ENCODE assay signal across 10 mouse cellular contexts in the genomic region with DNA sequence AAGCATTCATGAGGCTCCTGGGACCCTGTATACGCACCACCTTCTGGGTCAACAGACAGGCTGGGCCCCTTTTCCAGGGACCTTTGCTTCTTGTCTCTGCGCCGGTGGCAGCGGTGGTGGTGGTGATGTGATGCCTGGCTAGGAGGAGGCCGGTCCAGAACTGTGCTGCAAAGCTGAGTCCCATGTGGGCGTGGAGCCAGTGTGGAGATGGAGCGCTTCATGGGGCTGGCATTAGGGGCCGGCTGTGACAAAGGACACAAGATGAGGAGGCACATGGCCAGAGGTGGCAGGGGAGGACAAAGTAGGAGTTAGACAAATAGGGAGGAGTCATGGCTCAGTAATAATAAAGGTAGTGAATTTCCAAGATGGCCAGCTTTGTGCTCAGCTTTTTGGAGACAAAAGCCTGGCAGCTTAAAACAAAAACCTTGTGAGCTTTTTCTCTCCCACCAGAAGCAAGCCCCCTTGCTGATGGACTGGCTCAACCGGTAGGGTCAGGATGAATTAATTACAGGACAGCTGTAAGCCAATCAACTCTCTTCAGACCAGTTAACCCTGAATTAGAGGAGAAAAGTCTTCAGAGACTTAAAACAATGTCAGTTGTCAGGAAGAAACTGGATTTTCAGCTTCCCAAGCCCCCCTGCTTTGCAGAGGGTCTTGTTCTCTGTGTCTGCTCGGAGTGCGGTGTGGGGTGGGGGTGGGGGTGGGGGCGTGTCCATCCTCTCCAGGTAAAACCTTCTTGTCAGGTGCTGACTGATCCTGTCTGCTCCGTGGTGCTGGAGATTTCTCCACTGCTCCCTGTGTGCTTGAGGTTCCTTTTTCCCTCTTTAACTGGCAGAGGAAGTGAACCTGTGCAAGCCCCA.
DNase-seq lines count a peak whose midpoint lies in the region; ATAC-seq and TF ChIP-seq lines count a peak whose summit lies in the region.
"Had no signal": no experiment of that assay in that cellular context is flagged by ENCODE, and none has a peak within 500 bp of the region (broad histone marks: within the 10 kb centered on the region; RNA-seq: fewer than 3 reads in every experiment).

No protein-coding gene starts in this region.

- H3K9me3 ChIP-seq in embryonic facial prominence, embryonic 10.5 days, result no peaks in the 10 kb centered on the region
- no peaks in the 10 kb centered on the region for H3K9me3 ChIP-seq in hindbrain, embryonic 10.5 days
- no peaks in the 10 kb centered on the region for H3K9me3 ChIP-seq in midbrain, embryonic 12.5 days
- H3K9me3 ChIP-seq: heart, embryonic 13.5 days had no signal

- no peak overlapping the region for H3K4me3 ChIP-seq in kidney, adult 2 months (ENCODE audit: insufficient read depth, low read depth, low read length)
- H3K4me3 ChIP-seq in embryonic facial prominence, embryonic 10.5 days, result peak overlapping the region; percentile 43
- H3K4me3 ChIP-seq in hindbrain, embryonic 10.5 days, result peak overlapping the region; percentile 32
- H3K4me3 ChIP-seq in midbrain, embryonic 12.5 days, result no peak overlapping the region
- H3K4me3 ChIP-seq in gastrocnemius, adult 2 months, result no peak overlapping the region
- H3K4me3 ChIP-seq: heart, embryonic 13.5 days had no signal

- TF ChIP-seq POLR2A in kidney, adult 2 months (IDR thresholded peaks at IDR 0.05; ENCODE audit: low read depth, low read length), result no peak

- no peak overlapping the region for H3K4me2 ChIP-seq in midbrain, embryonic 12.5 days (replicated peaks)

- H3K27me3 ChIP-seq in kidney, adult 2 months (replicated peaks; ENCODE audit: control insufficient read depth, insufficient read depth, low read length), result no peaks in the 10 kb centered on the region
- peaks cover 23% of the 10 kb centered on the region for H3K27me3 ChIP-seq in embryonic facial prominence, embryonic 10.5 days (replicated peaks; ENCODE audit: low read depth, poor library complexity, severe bottlenecking)
- peaks cover 10% of the 10 kb centered on the region; the same call in 1 of the 2 replicates for H3K27me3 ChIP-seq in hindbrain, embryonic 10.5 days (ENCODE audit: insufficient read depth, poor library complexity, severe bottlenecking)
- peaks cover 8% of the 10 kb centered on the region; the same call in 1 of the 2 replicates for H3K27me3 ChIP-seq in midbrain, embryonic 12.5 days

- no peak overlapping the region for H3K9ac ChIP-seq in midbrain, embryonic 12.5 days (replicated peaks)
- H3K9ac ChIP-seq: heart, embryonic 13.5 days had no signal

- DNase-seq in kidney, postnatal 4 days, result peak; percentile 11 to 31
- DNase-seq in kidney, adult 2 months, result no peak
- peak; percentile 50 for DNase-seq in embryonic facial prominence, embryonic 10.5 days (ENCODE audit: low spot score)
- peak; percentile 27 for DNase-seq in hindbrain, embryonic 10.5 days (ENCODE audit: low spot score)
- DNase-seq in gastrocnemius, adult 2 months, result no peak
- no peak for DNase-seq in right cerebral cortex, postnatal 14 days
- no peak for DNase-seq in frontal cortex, postnatal 10 days (ENCODE audit: low spot score in 2 of 2)
- DNase-seq: thymus, postnatal 14 days had no signal

- 32% methylated on average over 13 of the region's 13 CpGs for WGBS in kidney, adult 2 months
- WGBS in embryonic facial prominence, embryonic 10.5 days, result 15% methylated on average over 13 of the region's 13 CpGs
- WGBS in hindbrain, embryonic 10.5 days, result 22% methylated on average over 13 of the region's 13 CpGs
- WGBS in midbrain, embryonic 12.5 days, result 20% methylated on average over 13 of the region's 13 CpGs

- no peaks in the 10 kb centered on the region for H3K4me1 ChIP-seq in kidney, adult 2 months (ENCODE audit: control insufficient read depth, insufficient read depth, low read length)
- peaks cover 20% of the 10 kb centered on the region for H3K4me1 ChIP-seq in embryonic facial prominence, embryonic 10.5 days
- H3K4me1 ChIP-seq in hindbrain, embryonic 10.5 days (replicated peaks), result peaks cover 23% of the 10 kb centered on the region
- H3K4me1 ChIP-seq in midbrain, embryonic 12.5 days, result peaks cover 8% of the 10 kb centered on the region
- H3K4me1 ChIP-seq: heart, embryonic 13.5 days had no signal

- H3K36me3 ChIP-seq in kidney, adult 2 months (ENCODE audit: control insufficient read depth, insufficient read depth, low read length), result no peaks in the 10 kb centered on the region
- H3K36me3 ChIP-seq in embryonic facial prominence, embryonic 10.5 days (replicated peaks), result no peaks in the 10 kb centered on the region
- H3K36me3 ChIP-seq in hindbrain, embryonic 10.5 days, result peaks cover 23% of the 10 kb centered on the region
- H3K36me3 ChIP-seq in midbrain, embryonic 12.5 days, result peaks cover 24% of the 10 kb centered on the region
- H3K36me3 ChIP-seq: heart, embryonic 13.5 days had no signal

- TF ChIP-seq CTCF in kidney, adult 2 months (conservative IDR thresholded peaks at IDR 0.05; ENCODE audit: insufficient read depth, insufficient read length, low read depth, low read length), result no peak
- no peak for TF ChIP-seq CTCF in gastrocnemius, adult 2 months (IDR thresholded peaks at IDR 0.05)

- intact Hi-C loops in gastrocnemius, adult 2 months (cut with DNase I), result no loop called here

- no peak overlapping the region for H3K27ac ChIP-seq in kidney, adult 2 months (ENCODE audit: insufficient read depth, low read depth, low read length)
- H3K27ac ChIP-seq in embryonic facial prominence, embryonic 10.5 days (replicated peaks), result peak overlapping the region; percentile 72
- peak overlapping the region; percentile 75 for H3K27ac ChIP-seq in hindbrain, embryonic 10.5 days
- H3K27ac ChIP-seq in midbrain, embryonic 12.5 days (replicated peaks), result no peak overlapping the region
- no peak overlapping the region for H3K27ac ChIP-seq in gastrocnemius, adult 2 months
- H3K27ac ChIP-seq: heart, embryonic 13.5 days had no signal

- ATAC-seq in midbrain, embryonic 12.5 days (ENCODE audit: low FRiP score, low read depth), result peak; percentile 66; the same call in 1 of the 2 replicates

Comparison
In these comparisons a context has a peak if more than half of its experiments do, and no peak if none do; other contexts are left out.
1. DNase-seq: peak in kidney, postnatal 4 days (2 of 2), embryonic facial prominence, embryonic 10.5 days (single experiment) and hindbrain, embryonic 10.5 days (single experiment); none in kidney, adult 2 months (single experiment), gastrocnemius, adult 2 months (single experiment), right cerebral cortex, postnatal 14 days (single experiment) and frontal cortex, postnatal 10 days (0 of 2).
2. H3K27ac ChIP-seq: peak in embryonic facial prominence, embryonic 10.5 days (single experiment) and hindbrain, embryonic 10.5 days (single experiment); none in kidney, adult 2 months (single experiment), midbrain, embryonic 12.5 days (single experiment) and gastrocnemius, adult 2 months (single experiment).
3. H3K4me3 ChIP-seq: peak in embryonic facial prominence, embryonic 10.5 days (single experiment) and hindbrain, embryonic 10.5 days (single experiment); none in kidney, adult 2 months (single experiment), midbrain, embryonic 12.5 days (single experiment) and gastrocnemius, adult 2 months (single experiment).